Mouse (Mus musculus): ENCODE results near the gene Glt28d2. TPM values are rescaled to one million over a fixed set of nuclear protein-coding genes. Genes with fewer than 3 reads are reported as not detected.
"Not testable (repeated sequence)": the region's sequence is repeated elsewhere in the genome, so short reads cannot be mapped to it uniquely, and the experiment has no call there.

Glt28d2 gene
- polyA plus RNA-seq, 1 experiment from 2014 or later = 0.84 TPM

DNA sequence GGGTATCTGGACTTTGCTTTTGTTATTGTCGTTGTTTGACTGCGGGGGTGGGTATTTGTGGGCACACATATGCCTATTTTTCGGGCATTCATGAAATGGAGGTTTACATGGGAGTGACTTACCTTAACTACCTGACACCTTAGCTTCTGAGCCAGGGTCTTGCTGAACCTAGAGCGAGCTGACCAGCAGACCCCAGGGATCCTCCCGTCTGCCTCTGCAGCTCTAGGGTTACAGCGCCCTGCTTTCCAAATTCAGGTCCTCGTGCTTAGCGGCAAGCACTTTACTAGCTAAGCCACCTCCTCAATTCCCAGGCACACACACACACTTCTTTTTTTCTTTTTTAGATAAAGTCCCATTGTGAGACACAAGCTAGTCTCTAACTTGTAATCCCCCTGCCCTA lies 36.0 kb upstream of the Glt28d2 start:
- H3K4me2 ChIP-seq (ENCODE audit: low read depth, severe bottlenecking) = no peak overlapping the region
- H3K4me1 ChIP-seq (ENCODE audit: control insufficient read depth, insufficient read depth, low read length) = peaks cover 6% of the 10 kb centered on the region; the same call in 1 of the 2 replicates
- WGBS = 77% methylated on average over 8 of the region's 8 CpGs
- no peak for ATAC-seq (ENCODE audit: insufficient number of reproducible peaks, low FRiP score, low TSS enrichment, low read depth)
- no peak overlapping the region for H3K9ac ChIP-seq (ENCODE audit: low read length)
- no peak overlapping the region for H3K4me3 ChIP-seq (ENCODE audit: low read depth, low read length)
- no peaks in the 10 kb centered on the region for H3K36me3 ChIP-seq (ENCODE audit: control insufficient read depth, insufficient read depth, low read length)
- DNase-seq (ENCODE audit: low spot score) = no peak
- no peak overlapping the region for H3K27ac ChIP-seq (replicated peaks; ENCODE audit: low read depth, low read length)
- H3K27me3 ChIP-seq (ENCODE audit: control insufficient read depth, insufficient read depth, low read length) = no peaks in the 10 kb centered on the region
- no peaks in the 10 kb centered on the region for H3K9me3 ChIP-seq (ENCODE audit: control insufficient read depth, low read length)

DNA sequence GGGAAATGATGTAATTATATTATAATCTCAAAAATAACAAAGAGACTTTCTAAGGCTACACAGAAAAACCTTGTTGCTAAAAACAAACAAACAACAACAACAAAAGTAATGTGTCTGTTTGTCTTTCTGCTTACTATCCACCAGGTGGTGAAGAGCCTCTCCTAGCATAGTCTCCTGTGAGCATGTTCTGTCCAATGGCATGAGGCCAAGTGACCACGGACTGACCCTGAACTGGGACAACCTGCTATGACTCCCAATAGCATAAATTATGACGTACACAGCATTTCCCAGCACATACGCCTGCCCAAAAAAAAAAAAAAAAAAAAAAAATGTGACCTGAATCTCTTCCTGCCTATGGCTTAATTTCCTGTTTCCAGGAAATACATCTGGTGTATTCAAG lies 35.0 kb upstream of the Glt28d2 start:
- no peaks in the 10 kb centered on the region for H3K36me3 ChIP-seq (ENCODE audit: control insufficient read depth, insufficient read depth, low read length)
- H3K9me3 ChIP-seq (ENCODE audit: control insufficient read depth, low read length) = no peaks in the 10 kb centered on the region
- H3K4me1 ChIP-seq (ENCODE audit: control insufficient read depth, insufficient read depth, low read length) = no peaks in the 10 kb centered on the region; the same call in 1 of the 2 replicates
- ATAC-seq (ENCODE audit: insufficient number of reproducible peaks, low FRiP score, low TSS enrichment, low read depth) (no peak), DNase-seq (ENCODE audit: low spot score) (no peak)
- no peak overlapping the region for H3K27ac ChIP-seq (replicated peaks; ENCODE audit: low read depth, low read length)
- H3K9ac ChIP-seq (ENCODE audit: low read length) = no peak overlapping the region
- no peak overlapping the region for H3K4me3 ChIP-seq (ENCODE audit: low read depth, low read length)
- WGBS = 78% methylated on average over 3 of the region's 3 CpGs
- no peaks in the 10 kb centered on the region for H3K27me3 ChIP-seq (ENCODE audit: control insufficient read depth, insufficient read depth, low read length)
- no peak overlapping the region for H3K4me2 ChIP-seq (ENCODE audit: low read depth, severe bottlenecking)

DNA sequence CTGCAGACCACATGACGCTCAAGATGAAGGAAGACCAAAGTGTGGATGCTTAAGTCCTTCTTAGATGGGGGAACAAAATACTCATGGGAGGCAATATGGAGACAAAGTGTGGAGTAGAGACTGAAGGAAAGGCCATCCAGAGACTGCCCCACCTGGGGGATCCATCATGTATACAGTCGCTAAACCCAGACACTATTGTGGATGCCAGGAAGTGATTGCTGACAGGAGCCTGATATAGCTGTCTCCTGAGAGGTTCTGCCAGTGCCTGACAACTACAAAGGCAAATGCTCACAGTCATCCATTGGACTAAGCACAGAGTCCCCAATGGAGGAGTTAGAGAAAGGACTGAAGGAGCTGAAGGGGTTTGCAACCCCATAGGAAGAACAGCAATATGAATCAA lies 33.4 kb upstream of the Glt28d2 start:
- WGBS = 90% methylated on average over 2 of the region's 2 CpGs
- not testable (repeated sequence) for H3K4me1 ChIP-seq (ENCODE audit: control insufficient read depth, insufficient read depth, low read length); H3K9ac ChIP-seq (ENCODE audit: low read length); H3K4me3 ChIP-seq (ENCODE audit: low read depth, low read length); H3K27me3 ChIP-seq (ENCODE audit: control insufficient read depth, insufficient read depth, low read length); H3K36me3 ChIP-seq (ENCODE audit: control insufficient read depth, insufficient read depth, low read length); H3K4me2 ChIP-seq (ENCODE audit: low read depth, severe bottlenecking); ATAC-seq (ENCODE audit: insufficient number of reproducible peaks, low FRiP score, low TSS enrichment, low read depth); H3K9me3 ChIP-seq (ENCODE audit: control insufficient read depth, low read length); H3K27ac ChIP-seq (replicated peaks; ENCODE audit: low read depth, low read length); DNase-seq (ENCODE audit: low spot score)

DNA sequence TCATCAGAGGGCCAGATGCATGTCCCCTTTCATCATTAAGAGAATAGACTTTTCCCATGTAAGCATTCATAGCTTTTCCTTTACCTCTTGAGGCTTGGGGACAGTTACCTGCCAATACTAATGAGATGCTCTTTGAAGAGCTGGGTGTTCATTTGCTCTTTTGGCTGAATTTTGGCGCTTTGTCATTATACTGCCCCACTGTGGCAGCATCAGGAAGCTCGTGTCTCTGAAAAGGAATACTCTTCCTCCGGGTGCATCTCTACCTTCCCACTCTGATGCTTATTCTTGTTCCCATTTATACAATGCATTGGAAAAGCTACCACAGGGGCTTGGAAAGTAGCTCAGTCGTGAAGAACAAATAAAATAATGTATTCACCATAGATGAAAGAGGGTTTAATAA lies 30.3 kb upstream of the Glt28d2 start:
- H3K4me3 ChIP-seq (ENCODE audit: low read depth, low read length) = no peak overlapping the region
- H3K9me3 ChIP-seq (ENCODE audit: control insufficient read depth, low read length) = no peaks in the 10 kb centered on the region
- DNase-seq (ENCODE audit: low spot score) (peak; percentile 27), ATAC-seq (ENCODE audit: insufficient number of reproducible peaks, low FRiP score, low TSS enrichment, low read depth) (no peak)
- no peak overlapping the region for H3K27ac ChIP-seq (replicated peaks; ENCODE audit: low read depth, low read length)
- H3K36me3 ChIP-seq (ENCODE audit: control insufficient read depth, insufficient read depth, low read length) = no peaks in the 10 kb centered on the region
- no peak overlapping the region for H3K4me2 ChIP-seq (ENCODE audit: low read depth, severe bottlenecking)
- 16% methylated on average over 4 of the region's 4 CpGs for WGBS
- H3K9ac ChIP-seq (ENCODE audit: low read length) = no peak overlapping the region
- H3K4me1 ChIP-seq (ENCODE audit: control insufficient read depth, insufficient read depth, low read length) = no peaks in the 10 kb centered on the region
- no peaks in the 10 kb centered on the region for H3K27me3 ChIP-seq (ENCODE audit: control insufficient read depth, insufficient read depth, low read length)

DNA sequence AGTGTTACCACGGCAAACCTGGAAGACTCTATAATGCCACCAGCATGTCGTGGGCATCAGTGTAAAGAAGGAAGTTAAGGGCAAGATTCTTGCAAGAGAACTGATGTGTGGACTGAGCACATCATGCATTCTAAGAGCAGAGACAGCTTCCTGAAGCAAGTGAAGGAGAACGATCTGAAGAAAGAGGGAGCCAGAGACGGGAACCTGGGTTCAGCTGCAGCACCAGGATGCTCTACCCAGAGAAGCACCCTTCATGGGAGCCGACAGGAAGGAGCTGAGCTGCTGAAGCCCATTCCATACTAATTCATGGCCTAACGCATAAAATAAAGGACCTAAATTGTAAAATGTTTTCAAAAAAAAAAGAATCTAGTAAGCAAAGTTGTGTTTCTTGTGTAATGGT lies 27.5 kb upstream of the Glt28d2 start:
- H3K4me3 ChIP-seq (ENCODE audit: low read depth, low read length) = no peak overlapping the region
- H3K4me1 ChIP-seq (ENCODE audit: control insufficient read depth, insufficient read depth, low read length) = no peaks in the 10 kb centered on the region
- no peak overlapping the region for H3K4me2 ChIP-seq (ENCODE audit: low read depth, severe bottlenecking)
- no peak overlapping the region for H3K9ac ChIP-seq (ENCODE audit: low read length)
- no peak overlapping the region for H3K27ac ChIP-seq (replicated peaks; ENCODE audit: low read depth, low read length)
- WGBS = 92% methylated on average over 6 of the region's 6 CpGs
- no peak for ATAC-seq (ENCODE audit: insufficient number of reproducible peaks, low FRiP score, low TSS enrichment, low read depth)
- no peaks in the 10 kb centered on the region for H3K9me3 ChIP-seq (ENCODE audit: control insufficient read depth, low read length)
- H3K27me3 ChIP-seq (ENCODE audit: control insufficient read depth, insufficient read depth, low read length) = no peaks in the 10 kb centered on the region
- no peaks in the 10 kb centered on the region for H3K36me3 ChIP-seq (ENCODE audit: control insufficient read depth, insufficient read depth, low read length)
- no peak for DNase-seq (ENCODE audit: low spot score)

DNA sequence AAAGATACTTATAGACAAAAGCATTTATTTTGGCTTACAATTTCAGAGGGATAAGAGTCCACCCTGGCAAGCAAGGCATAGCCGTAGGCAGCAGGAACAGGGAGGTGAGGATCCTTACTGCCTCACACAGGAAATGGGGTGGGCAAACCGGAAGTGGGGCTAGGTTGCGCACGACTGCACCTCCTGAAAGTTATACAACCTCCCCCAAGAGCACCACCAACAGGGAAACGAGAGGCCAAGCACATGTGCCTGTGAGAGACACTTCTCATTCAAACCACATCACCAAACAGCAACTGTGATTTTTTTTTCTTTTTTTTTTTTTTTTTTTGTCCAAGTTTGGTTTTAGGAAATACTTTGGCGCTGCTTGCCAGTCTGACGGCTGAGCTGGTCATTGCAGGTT lies 19.8 kb upstream of the Glt28d2 start:
- no peaks in the 10 kb centered on the region for H3K4me1 ChIP-seq (ENCODE audit: control insufficient read depth, insufficient read depth, low read length)
- WGBS = 87% methylated on average over 7 of the region's 7 CpGs
- H3K9me3 ChIP-seq (ENCODE audit: control insufficient read depth, low read length) = no peaks in the 10 kb centered on the region
- no peak for DNase-seq (ENCODE audit: low spot score)
- no peak for ATAC-seq (ENCODE audit: insufficient number of reproducible peaks, low FRiP score, low TSS enrichment, low read depth)
- H3K4me2 ChIP-seq (ENCODE audit: low read depth, severe bottlenecking) = no peak overlapping the region
- H3K27ac ChIP-seq (replicated peaks; ENCODE audit: low read depth, low read length) = no peak overlapping the region
- H3K4me3 ChIP-seq (ENCODE audit: low read depth, low read length) = no peak overlapping the region
- H3K36me3 ChIP-seq (ENCODE audit: control insufficient read depth, insufficient read depth, low read length) = no peaks in the 10 kb centered on the region
- H3K27me3 ChIP-seq (ENCODE audit: control insufficient read depth, insufficient read depth, low read length) = no peaks in the 10 kb centered on the region
- H3K9ac ChIP-seq (ENCODE audit: low read length) = no peak overlapping the region

DNA sequence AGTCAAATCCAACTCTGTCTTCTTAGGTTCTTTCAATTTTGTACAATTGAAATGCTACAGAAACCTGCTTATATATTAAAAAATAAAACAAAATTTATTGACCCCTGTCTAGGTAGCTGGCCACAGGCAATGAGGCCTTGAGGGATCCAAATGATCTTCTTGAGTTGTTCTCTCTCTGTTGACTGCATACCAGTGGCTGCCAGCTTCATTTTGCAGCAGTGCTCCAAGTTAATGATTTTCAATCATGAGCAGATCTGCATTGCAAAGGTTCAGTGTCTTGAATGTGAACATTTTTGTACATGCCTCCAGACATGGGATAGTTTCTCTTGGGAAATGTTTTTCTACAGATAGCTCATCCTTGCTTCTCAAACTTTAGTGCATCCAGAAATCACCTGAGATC lies 17.1 kb upstream of the Glt28d2 start:
- Histone ChIP-seq H3K9me3 (ENCODE audit: control insufficient read depth, low read length) (no peaks in the 10 kb centered on the region), H3K9ac (ENCODE audit: low read length) (no peak overlapping the region), H3K36me3 (ENCODE audit: control insufficient read depth, insufficient read depth, low read length) (no peaks in the 10 kb centered on the region), H3K4me1 (ENCODE audit: control insufficient read depth, insufficient read depth, low read length) (no peaks in the 10 kb centered on the region), H3K27ac (replicated peaks; ENCODE audit: low read depth, low read length) (no peak overlapping the region), H3K4me3 (ENCODE audit: low read depth, low read length) (no peak overlapping the region), H3K4me2 (ENCODE audit: low read depth, severe bottlenecking) (no peak overlapping the region), H3K27me3 (ENCODE audit: control insufficient read depth, insufficient read depth, low read length) (no peaks in the 10 kb centered on the region)
- no peak for DNase-seq (ENCODE audit: low spot score)
- ATAC-seq (ENCODE audit: insufficient number of reproducible peaks, low FRiP score, low TSS enrichment, low read depth) = no peak

DNA sequence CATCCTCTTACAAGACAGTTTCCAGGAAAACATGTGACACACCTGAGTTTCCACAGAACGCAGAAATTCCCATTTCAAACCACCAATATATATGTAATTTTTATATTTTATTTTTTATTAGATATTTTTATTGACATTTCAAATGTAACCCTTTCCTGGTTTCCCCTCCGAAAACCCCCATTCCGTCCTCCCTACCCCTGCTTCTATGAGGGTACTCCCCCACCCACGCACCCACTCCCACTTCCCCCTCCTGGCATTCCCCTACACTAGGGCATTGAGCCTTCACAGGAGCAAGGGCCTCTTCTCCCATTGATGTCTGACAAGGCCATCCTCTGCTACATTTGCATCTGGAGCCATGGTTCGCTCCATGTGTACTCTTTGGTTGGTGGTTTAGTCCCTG lies 7.7 kb upstream of the Glt28d2 start:
- H3K9ac ChIP-seq (ENCODE audit: low read length) = no peak overlapping the region
- no peaks in the 10 kb centered on the region for H3K36me3 ChIP-seq (ENCODE audit: control insufficient read depth, insufficient read depth, low read length)
- WGBS = 94% methylated on average over 5 of the region's 5 CpGs

DNA sequence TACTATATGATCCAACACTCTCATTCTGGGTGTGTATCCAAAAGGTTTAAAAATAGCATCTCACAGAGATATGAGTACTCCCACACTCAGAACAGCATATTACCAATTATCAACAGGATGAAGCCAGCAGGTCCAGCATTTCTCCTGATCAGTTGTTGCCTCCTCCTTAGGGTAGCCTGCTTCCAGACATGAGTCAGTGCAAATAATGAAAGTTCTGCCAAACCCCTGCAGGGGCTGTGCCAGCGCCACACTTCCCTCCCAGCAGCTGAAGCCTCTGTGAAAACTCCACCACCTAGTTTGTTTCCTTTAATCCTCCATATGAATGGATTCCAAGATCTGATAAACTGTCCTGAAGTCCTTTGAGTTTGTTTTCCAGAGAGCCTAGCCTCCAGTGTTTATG lies 4.3 kb upstream of the Glt28d2 start:
- Histone ChIP-seq H3K4me2 (ENCODE audit: low read depth, severe bottlenecking) (no peak overlapping the region), H3K36me3 (ENCODE audit: control insufficient read depth, insufficient read depth, low read length) (no peaks in the 10 kb centered on the region), H3K4me3 (ENCODE audit: low read depth, low read length) (no peak overlapping the region), H3K9me3 (ENCODE audit: control insufficient read depth, low read length) (no peaks in the 10 kb centered on the region), H3K9ac (ENCODE audit: low read length) (no peak overlapping the region), H3K4me1 (ENCODE audit: control insufficient read depth, insufficient read depth, low read length) (peaks cover 6% of the 10 kb centered on the region; the same call in 1 of the 2 replicates), H3K27ac (replicated peaks; ENCODE audit: low read depth, low read length) (no peak overlapping the region), H3K27me3 (ENCODE audit: control insufficient read depth, insufficient read depth, low read length) (peaks cover 3% of the 10 kb centered on the region; the same call in 1 of the 2 replicates)
- 63% methylated on average over 1 of the region's 1 CpGs for WGBS
- no peak for DNase-seq (ENCODE audit: low spot score)
- no peak for ATAC-seq (ENCODE audit: insufficient number of reproducible peaks, low FRiP score, low TSS enrichment, low read depth)

More for the DNA sequence above, 7.7 kb upstream of the Glt28d2 start:
- Histone ChIP-seq H3K4me1 (ENCODE audit: control insufficient read depth, insufficient read depth, low read length) (no peaks in the 10 kb centered on the region), H3K4me3 (ENCODE audit: low read depth, low read length) (no peak overlapping the region), H3K27me3 (ENCODE audit: control insufficient read depth, insufficient read depth, low read length) (no peaks in the 10 kb centered on the region), H3K9me3 (ENCODE audit: control insufficient read depth, low read length) (no peaks in the 10 kb centered on the region), H3K4me2 (ENCODE audit: low read depth, severe bottlenecking) (no peak overlapping the region), H3K27ac (replicated peaks; ENCODE audit: low read depth, low read length) (no peak overlapping the region)
- no peak for DNase-seq (ENCODE audit: low spot score)
- no peak for ATAC-seq (ENCODE audit: insufficient number of reproducible peaks, low FRiP score, low TSS enrichment, low read depth)

Data from limb, embryonic 11.5 days (tissue).